Mouse (Mus musculus): ENCODE results near the gene Golga3. TPM values are rescaled to one million over a fixed set of nuclear protein-coding genes. Genes with fewer than 3 reads are reported as not detected.

The Golga3 gene
- 10 to 100 TPM; 51.0 to 56.3 (median 55.1) TPM for total RNA-seq (2022)

GRCm38 (mm10) chr5:110176362-110177020 is at the start of gene Golga3:
Gene Golga3 (plus strand): TSS chr5:110176701.
- peak; percentile 91 for DNase-seq (ENCODE audit: low spot score)

- peak; percentile 98 for DNase-seq (ENCODE audit: low spot score)
Measured at GRCm38 (mm10) chr5:110135293-110136086, 41.0 kb upstream of the Golga3 start, which contains the start of gene Chfr. Gene Chfr (plus strand): TSS chr5:110135842.

GRCm38 (mm10) chr5:110136087-110136464 is 40.4 kb upstream of the Golga3 start:
- DNase-seq (ENCODE audit: low spot score), result no peak

- DNase-seq (ENCODE audit: low spot score), result no peak
Measured at GRCm38 (mm10) chr5:110137816-110138215, 38.7 kb upstream of the Golga3 start.

- DNase-seq (ENCODE audit: low spot score), result no peak
Measured at GRCm38 (mm10) chr5:110139325-110139724, 37.2 kb upstream of the Golga3 start.

GRCm38 (mm10) chr5:110140424-110140823 is 36.1 kb upstream of the Golga3 start:
- DNase-seq (ENCODE audit: low spot score), result no peak

GRCm38 (mm10) chr5:110142309-110142708 is 34.2 kb upstream of the Golga3 start:
- peak; percentile 6 for DNase-seq (ENCODE audit: low spot score)

GRCm38 (mm10) chr5:110143007-110143406 is 33.5 kb upstream of the Golga3 start:
- no peak for DNase-seq (ENCODE audit: low spot score)

- no peak for DNase-seq (ENCODE audit: low spot score)
Measured at GRCm38 (mm10) chr5:110169374-110169773, 7.1 kb upstream of the Golga3 start.

- DNase-seq (ENCODE audit: low spot score), result no peak
Measured at GRCm38 (mm10) chr5:110177021-110177420, 520 bp downstream of the Golga3 start.

GRCm38 (mm10) chr5:110178628-110179027 is 2.1 kb downstream of the Golga3 start:
- no peak for DNase-seq (ENCODE audit: low spot score)

GRCm38 (mm10) chr5:110181716-110182115 is 5.2 kb downstream of the Golga3 start:
- peak; percentile 57 for DNase-seq (ENCODE audit: low spot score)

- DNase-seq (ENCODE audit: low spot score), result no peak
Measured at GRCm38 (mm10) chr5:110203164-110203895, 26.8 kb downstream of the Golga3 start.

- DNase-seq (ENCODE audit: low spot score), result no peak
Measured at GRCm38 (mm10) chr5:110204777-110205176, 28.3 kb downstream of the Golga3 start.

- DNase-seq (ENCODE audit: low spot score), result no peak
Measured at GRCm38 (mm10) chr5:110211312-110211711, 34.8 kb downstream of the Golga3 start.

- DNase-seq (ENCODE audit: low spot score), result no peak
Measured at GRCm38 (mm10) chr5:110216780-110217179, 40.3 kb downstream of the Golga3 start.

GRCm38 (mm10) chr5:110220331-110220730 is 43.8 kb downstream of the Golga3 start:
- no peak for DNase-seq (ENCODE audit: low spot score)

GRCm38 (mm10) chr5:110222757-110223156 is 46.3 kb downstream of the Golga3 start:
- no peak for DNase-seq (ENCODE audit: low spot score)

- no peak for DNase-seq (ENCODE audit: low spot score)
Measured at GRCm38 (mm10) chr5:110225056-110225455, 48.6 kb downstream of the Golga3 start.

- no peak for DNase-seq (ENCODE audit: low spot score)
Measured at GRCm38 (mm10) chr5:110227336-110227883, 50.9 kb downstream of the Golga3 start.

GRCm38 (mm10) chr5:110230401-110230779 is 53.9 kb downstream of the Golga3 start:
- DNase-seq (ENCODE audit: low spot score), result peak; percentile 5
